Mouse (Mus musculus) megakaryocyte, embryonic 14.5 days (primary cell): Measurements from ENCODE around the gene Trim47. TPM values are rescaled to one million over a fixed set of nuclear protein-coding genes. Genes with fewer than 3 reads are reported as not detected.

Experiments used
- H3K27me3 ChIP-seq: replicated peaks from 2 replicates; pipeline ENCODE3; 2012; ENCODE audit warnings: inconsistent platforms
- H3K36me3 ChIP-seq: replicated peaks from 2 replicates; pipeline ENCODE3; 2012; ENCODE audit warnings: low read length, inconsistent platforms, mixed read lengths
- H3K4me1 ChIP-seq: 2 replicates; pipeline ENCODE4 v1.6.1; 2012; ENCODE audit warnings: inconsistent platforms
- H3K4me3 ChIP-seq: replicated peaks from 2 replicates; pipeline ENCODE3; 2012; ENCODE audit warnings: moderate library complexity, mild to moderate bottlenecking, inconsistent platforms
- H3K9me3 ChIP-seq: 2 replicates; pipeline ENCODE4 v1.6.1; 2012; ENCODE audit warnings: inconsistent platforms
- FLI1 ChIP-seq: IDR thresholded peaks from 2 replicates; pipeline ENCODE4 v1.6.1; 2012; ENCODE audit warnings: low read length, inconsistent platforms, mixed read lengths
- GATA1 ChIP-seq: IDR thresholded peaks from 3 replicates; pipeline ENCODE4 v1.6.1; 2012; ENCODE audit warnings: mixed read lengths, low read length, inconsistent platforms, borderline replicate concordance
- polyA plus RNA-seq: library from polyadenylated mRNA; stranded (reverse); fragments of >175 nt; gene quantifications from 2 replicates; pipeline ENCODE4 v1.2.3, GENCODE M21; 2012; ENCODE audit warnings: low replicate concordance; ENCODE audit not compliant: insufficient read depth

Trim47 gene
- polyA plus RNA-seq, 1 experiment = 23.5 TPM

DNA sequence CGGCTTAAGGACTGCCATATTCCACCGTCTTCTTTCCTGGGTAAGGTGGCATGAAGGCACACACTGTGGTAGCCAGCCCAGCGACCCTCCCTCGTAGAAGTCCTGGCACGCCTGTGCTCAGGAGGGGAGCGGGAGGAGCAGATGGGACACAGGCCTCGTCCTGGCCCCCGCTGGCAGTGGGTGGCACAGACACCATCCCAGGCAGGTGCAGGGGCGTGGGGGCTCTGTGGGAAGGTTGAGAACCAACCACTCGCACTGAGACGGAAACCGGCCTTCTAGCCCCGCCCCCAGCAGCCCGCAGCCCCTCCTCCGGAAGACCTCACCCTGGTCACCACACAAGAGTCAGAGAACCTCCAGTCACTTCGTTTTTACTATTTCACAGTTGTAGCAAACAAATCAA, 48.8 kb downstream of the Trim47 start:
- H3K36me3 ChIP-seq = peaks cover 81% of the 10 kb centered on the region
- no peaks in the 10 kb centered on the region for H3K27me3 ChIP-seq
- no peak for TF ChIP-seq FLI1
- TF ChIP-seq GATA1 = no peak
- H3K9me3 ChIP-seq = no peaks in the 10 kb centered on the region
- H3K4me3 ChIP-seq = peak overlapping the region; percentile 96
- peaks cover 98% of the 10 kb centered on the region for H3K4me1 ChIP-seq

DNA sequence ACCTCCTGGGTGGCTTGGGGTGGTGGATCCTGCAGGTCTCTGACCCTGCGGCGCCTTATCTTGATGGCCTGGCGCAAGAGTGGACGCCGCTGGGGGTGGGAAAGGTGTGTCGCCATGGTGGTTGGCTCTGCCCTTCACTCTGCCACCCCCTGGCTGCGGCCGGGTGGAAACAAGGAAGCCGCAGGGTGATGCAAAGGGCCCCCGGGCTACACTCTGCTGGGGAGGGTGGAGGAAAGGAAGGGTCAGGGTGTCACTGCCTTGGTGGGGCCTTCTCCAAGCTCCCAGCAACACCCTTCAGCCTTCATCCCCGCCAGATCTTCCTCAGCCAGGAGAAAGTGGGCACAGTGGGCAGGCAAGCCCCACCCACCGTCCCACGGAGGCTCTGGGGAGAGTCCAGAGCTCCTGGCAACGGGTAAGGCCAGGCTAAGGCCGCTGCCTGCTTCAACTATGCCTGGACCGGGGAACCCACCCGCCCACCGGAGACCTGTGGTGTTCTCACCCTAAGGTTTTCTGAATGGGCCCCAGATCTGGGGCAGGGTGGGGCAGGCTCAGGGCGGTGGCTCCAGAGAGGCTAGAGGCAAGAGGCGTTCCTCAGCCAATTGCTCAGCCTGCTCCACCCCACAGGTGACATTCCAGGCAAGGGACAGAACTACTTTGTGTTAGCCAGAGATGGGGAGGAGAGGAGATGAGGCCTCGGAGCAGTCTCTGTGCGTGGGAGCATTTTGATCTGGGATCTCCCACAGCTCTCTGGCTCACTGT, 49.4 kb downstream of the Trim47 start, which contains the start of gene Unc13d:
Gene Unc13d (minus strand): TSS at position 516 of the 759 bp plus-strand sequence.
- peak within 1 kb of the TSS; percentile 96 for H3K4me3 ChIP-seq
- TF ChIP-seq FLI1 = no peak
- TF ChIP-seq GATA1 = 0 out of 3 replicates have a peak, but pooled peaks have one; percentile 31
- no peaks in the 10 kb centered on the region for H3K9me3 ChIP-seq
- H3K27me3 ChIP-seq = no peaks in the 10 kb centered on the region
- H3K36me3 ChIP-seq = peaks cover 82% of the 10 kb centered on the region
- peaks cover 99% of the 10 kb centered on the region for H3K4me1 ChIP-seq

DNA sequence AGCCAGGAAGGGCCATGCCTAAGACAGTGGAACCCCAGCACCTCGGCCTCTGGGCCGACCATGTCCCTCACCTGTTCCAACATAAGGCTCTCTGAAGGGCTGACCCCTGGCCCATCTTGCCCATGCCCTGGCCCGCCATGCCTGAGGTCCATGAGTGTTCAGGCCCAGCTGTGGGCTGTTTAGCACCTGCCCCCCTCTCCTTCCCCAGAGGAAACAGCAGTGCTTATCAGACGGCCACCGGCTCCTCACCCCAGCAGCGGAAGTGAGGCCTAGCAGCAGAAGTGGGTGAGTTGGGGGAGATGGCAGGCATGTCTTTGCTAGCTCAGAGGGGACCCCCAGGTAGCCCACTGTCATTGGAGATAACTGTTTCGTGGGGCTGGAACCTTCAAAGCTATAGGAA, 50.2 kb downstream of the Trim47 start:
- Histone ChIP-seq H3K27me3 (no peaks in the 10 kb centered on the region), H3K4me1 (peaks cover 99% of the 10 kb centered on the region), H3K4me3 (peak overlapping the region; percentile 96), H3K9me3 (no peaks in the 10 kb centered on the region), H3K36me3 (peaks cover 82% of the 10 kb centered on the region)
- peak; percentile 76; the same call in 1 of the 2 replicates for TF ChIP-seq FLI1
- peak; percentile 89; the same call in 2 of the 3 replicates for TF ChIP-seq GATA1

DNA sequence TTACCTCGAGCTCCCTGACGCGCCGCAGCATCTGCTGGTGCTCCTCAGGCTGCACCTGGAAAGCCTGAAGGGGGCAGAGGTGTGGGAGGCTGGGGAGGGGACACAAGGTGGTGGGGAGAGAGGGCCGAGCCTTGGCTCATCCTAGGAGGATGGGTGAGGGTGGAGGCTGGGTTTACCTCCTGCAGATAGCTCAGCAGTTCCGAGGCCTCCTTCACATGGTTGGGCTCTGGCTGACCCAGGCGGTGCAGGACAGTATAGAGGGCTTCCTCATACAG, 50.8 kb downstream of the Trim47 start:
- no peaks in the 10 kb centered on the region for H3K9me3 ChIP-seq
- H3K4me1 ChIP-seq = peaks cover 99% of the 10 kb centered on the region
- no peaks in the 10 kb centered on the region for H3K27me3 ChIP-seq
- peak overlapping the region; percentile 96 for H3K4me3 ChIP-seq
- H3K36me3 ChIP-seq = peaks cover 82% of the 10 kb centered on the region
- TF ChIP-seq GATA1 (no peak), FLI1 (no peak)

DNA sequence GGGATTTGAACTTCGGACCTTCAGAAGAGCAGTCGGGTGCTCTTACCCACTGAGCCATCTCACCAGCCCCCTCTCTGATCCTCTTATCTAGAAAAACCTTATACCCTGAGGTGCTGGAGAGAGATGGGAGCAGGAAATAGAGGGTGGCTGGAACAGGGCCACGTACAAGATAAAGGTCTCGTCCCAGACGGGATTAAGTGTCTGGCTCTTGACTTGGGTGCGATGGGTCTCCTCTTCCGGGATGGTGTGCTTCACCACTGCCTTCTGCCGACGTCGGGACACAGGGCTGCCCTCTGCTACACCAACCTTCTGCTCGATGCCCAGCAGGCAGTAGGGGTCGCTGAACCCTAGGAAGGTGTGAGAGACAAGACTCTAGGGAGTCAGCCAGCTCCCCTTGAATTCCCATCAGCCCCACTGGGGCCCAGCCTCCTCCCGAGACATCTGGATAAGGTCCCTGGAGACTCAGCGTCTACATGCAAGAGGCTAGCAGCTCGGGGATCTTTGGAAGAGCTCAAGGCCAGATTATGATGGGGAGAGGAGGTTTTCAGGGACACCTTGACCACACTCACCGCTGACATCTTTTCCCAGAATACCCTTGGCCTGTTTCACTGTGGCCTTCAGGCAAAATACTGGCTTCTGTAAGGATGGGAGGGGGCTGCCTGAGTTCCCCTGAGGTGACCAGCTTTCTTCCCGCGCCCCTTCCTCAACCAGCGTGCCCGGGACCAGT, 51.3 kb downstream of the Trim47 start:
- peaks cover 77% of the 10 kb centered on the region for H3K36me3 ChIP-seq
- peak overlapping the region; percentile 96 for H3K4me3 ChIP-seq
- H3K4me1 ChIP-seq = peaks cover 96% of the 10 kb centered on the region
- H3K9me3 ChIP-seq = no peaks in the 10 kb centered on the region
- no peak for TF ChIP-seq FLI1
- no peak for TF ChIP-seq GATA1
- no peaks in the 10 kb centered on the region for H3K27me3 ChIP-seq

DNA sequence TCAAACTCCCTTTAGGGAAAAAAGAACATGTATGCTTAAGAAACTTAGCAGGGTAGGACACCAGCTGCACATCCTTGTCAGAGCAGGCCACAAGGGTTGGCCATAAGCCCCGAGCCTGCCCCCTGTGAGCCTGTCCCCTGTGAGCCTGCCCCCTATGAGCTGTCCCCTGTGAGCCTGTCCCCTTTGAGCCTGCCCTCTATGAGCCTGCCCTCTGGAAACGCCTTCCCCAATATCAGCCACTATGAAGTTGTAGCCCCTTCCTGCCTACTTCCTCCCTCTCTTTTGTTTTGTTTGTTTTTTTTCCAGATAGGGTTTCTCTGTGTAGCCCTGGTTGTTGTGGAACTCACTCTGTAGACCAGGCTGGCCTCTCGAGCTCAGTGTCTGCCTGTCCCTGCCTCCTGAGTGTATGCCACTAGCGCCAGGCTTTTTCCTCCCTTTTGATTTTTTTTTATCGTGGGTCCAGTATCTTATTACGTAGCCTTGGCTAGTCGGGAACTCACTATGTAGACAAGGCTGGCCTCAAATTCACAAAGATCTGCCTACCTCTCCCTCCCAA, 52.5 kb downstream of the Trim47 start:
- no peaks in the 10 kb centered on the region for H3K27me3 ChIP-seq
- H3K4me1 ChIP-seq = peaks cover 95% of the 10 kb centered on the region
- H3K9me3 ChIP-seq = no peaks in the 10 kb centered on the region
- TF ChIP-seq FLI1 (no peak), GATA1 (no peak)
- H3K4me3 ChIP-seq = peak overlapping the region; percentile 71
- peaks cover 77% of the 10 kb centered on the region for H3K36me3 ChIP-seq

DNA sequence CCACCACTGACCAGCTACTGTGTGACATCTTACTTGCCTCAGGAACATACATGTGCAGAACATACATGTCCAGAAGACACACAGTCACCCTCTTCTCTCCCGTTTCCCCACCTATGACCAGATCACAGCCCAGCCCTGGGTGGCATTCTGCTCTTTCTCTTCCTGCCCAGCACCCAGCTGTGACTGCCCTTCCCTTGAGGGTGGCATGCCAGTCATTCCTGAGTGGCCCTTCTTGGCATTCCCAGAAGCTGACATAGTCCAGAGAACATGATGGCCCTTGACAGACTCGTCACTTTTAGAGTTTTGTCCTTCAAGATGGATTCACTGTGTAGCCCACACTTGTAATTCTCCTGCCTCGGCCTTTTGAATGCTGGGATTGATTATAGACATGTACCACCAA, 54.4 kb downstream of the Trim47 start:
- H3K27me3 ChIP-seq = no peaks in the 10 kb centered on the region
- no peaks in the 10 kb centered on the region for H3K9me3 ChIP-seq
- no peak for TF ChIP-seq FLI1
- TF ChIP-seq GATA1 = no peak
- peaks cover 83% of the 10 kb centered on the region for H3K36me3 ChIP-seq
- peak overlapping the region; percentile 6 for H3K4me3 ChIP-seq
- H3K4me1 ChIP-seq = peaks cover 95% of the 10 kb centered on the region

DNA sequence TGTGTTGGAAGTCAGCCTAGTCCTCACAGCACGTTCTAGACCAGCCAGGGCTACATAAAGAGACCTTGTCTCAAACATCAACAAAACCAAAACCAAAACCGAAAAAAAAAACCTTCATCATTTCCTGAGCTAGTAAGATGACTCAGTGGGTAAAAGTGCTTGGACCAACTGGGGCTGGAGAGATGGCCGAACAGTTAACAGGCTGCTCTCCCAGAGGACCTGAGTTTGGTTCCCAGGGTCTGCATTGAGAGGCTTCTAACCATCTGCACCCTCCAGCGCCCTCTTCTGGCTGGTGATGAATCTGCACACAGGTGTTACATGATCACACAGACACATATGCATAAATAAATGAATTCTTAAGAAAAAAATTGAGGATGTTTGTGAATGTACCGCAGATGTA, 55.5 kb downstream of the Trim47 start:
- no peaks in the 10 kb centered on the region for H3K9me3 ChIP-seq
- no peaks in the 10 kb centered on the region for H3K27me3 ChIP-seq
- TF ChIP-seq FLI1 = no peak
- no peak for TF ChIP-seq GATA1
- peaks cover 95% of the 10 kb centered on the region for H3K4me1 ChIP-seq
- H3K4me3 ChIP-seq = peak overlapping the region; percentile 78
- H3K36me3 ChIP-seq = peaks cover 93% of the 10 kb centered on the region

DNA sequence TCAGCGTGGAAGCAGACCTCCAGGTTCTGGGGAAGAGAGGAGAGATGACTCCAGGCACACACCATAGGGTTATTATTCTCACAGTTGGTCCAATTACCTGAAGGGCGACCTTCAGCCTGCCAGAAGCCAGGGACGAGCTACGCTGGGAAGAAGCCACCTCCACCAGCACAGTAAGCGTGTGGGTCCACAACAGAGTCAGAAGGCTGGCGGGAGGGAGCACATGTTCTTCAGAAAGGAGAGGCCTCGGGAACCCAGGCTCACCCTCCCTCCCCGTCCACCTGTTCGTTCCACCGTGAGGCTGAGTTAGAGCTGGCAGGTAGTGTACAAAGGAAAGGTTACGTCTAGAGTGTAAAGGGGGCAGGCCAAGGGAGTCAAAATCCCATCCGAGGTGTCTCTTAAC, 61.7 kb downstream of the Trim47 start:
- Histone ChIP-seq H3K4me1 (peaks cover 91% of the 10 kb centered on the region), H3K36me3 (peaks cover 100% of the 10 kb centered on the region)
- TF ChIP-seq FLI1 = no peak
- no peak for TF ChIP-seq GATA1

DNA sequence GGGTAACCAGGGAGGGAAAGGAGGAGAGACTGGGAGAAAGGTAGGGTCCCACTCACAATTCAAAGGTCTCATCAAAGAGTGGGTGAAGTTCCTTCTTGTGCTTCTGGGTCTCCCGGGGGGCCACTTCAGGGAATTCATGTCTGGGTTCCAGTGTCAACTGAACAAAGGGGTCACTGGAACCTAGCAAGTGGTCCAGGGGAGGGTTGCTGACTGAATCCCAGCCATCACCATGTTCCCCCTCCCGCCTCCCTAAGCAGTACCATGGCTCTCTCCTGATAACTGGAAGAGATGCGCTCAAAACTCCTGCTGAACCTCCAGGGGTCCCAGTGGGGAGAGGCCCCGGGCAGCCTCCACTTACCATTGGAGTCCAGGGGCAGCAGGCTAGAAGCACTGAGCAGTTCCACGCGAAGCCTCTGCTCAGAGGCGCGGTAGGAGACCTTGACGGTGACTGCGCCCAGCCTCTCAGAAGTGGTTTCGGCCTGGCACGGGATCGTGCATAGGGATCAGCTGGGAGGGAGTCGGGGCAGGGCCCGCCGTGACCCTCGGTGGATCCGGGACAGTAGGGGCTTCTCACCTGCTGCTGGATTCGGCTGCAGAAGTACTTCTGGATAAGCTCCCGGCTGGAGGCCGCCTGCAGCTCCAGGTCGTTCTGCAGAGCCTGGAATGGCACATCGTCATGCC, 62.7 kb downstream of the Trim47 start:
- Histone ChIP-seq H3K27me3 (no peaks in the 10 kb centered on the region), H3K4me3 (no peak overlapping the region), H3K4me1 (peaks cover 91% of the 10 kb centered on the region), H3K36me3 (peaks cover 100% of the 10 kb centered on the region), H3K9me3 (no peaks in the 10 kb centered on the region)
- TF ChIP-seq FLI1 (no peak), GATA1 (no peak)

More for the DNA sequence above, 61.7 kb downstream of the Trim47 start:
- Histone ChIP-seq H3K27me3 (no peaks in the 10 kb centered on the region), H3K9me3 (no peaks in the 10 kb centered on the region), H3K4me3 (no peak overlapping the region)
